Mouse (Mus musculus): Measurements from ENCODE around the gene Strap.

GRCm38 (mm10) chr6:137688079-137688478, 46.8 kb upstream of the Strap start:
- TF ChIP-seq FLI1 (IDR thresholded peaks at IDR 0.05; ENCODE audit: low read length) (no peak), GATA1 (IDR thresholded peaks at IDR 0.05; ENCODE audit: borderline replicate concordance, low read length) (no peak)

All from megakaryocyte, embryonic 14.5 days (primary cell).